Mouse (Mus musculus) MEL (cell line): ENCODE results near the gene Igf2bp2. TPM values are rescaled to one million over a fixed set of nuclear protein-coding genes. Genes with fewer than 3 reads are reported as not detected.

Source experiments
- DNase-seq: peaks from one replicate; pipeline ENCODE4 v3.0.0; 2011; ENCODE audit warnings: low read depth, low spot score
- H3K27ac ChIP-seq: 2 replicates; pipeline ENCODE4 v1.5.1; 2012; ENCODE audit warnings: low read depth, mild to moderate bottlenecking, control low read depth, low read length, moderate library complexity; ENCODE audit not compliant: control insufficient read depth
- H3K27me3 ChIP-seq, 2 experiments: fragments of 150-350 bp in 1 of 2; sonication (generic) in 1 of 2; 2 replicates each; pipeline ENCODE4 v1.6.1; 2012; ENCODE audit warnings: low read length in 2 of 2, mild to moderate bottlenecking in 2 of 2, improper control_type of control experiment in 1 of 2, moderate library complexity in 1 of 2; ENCODE audit not compliant: insufficient read depth in 2 of 2, control insufficient read depth in 1 of 2
- H3K36me3 ChIP-seq, 2 experiments: 2 replicates each; pipeline ENCODE4 v1.6.1; 2012 to 2014; ENCODE audit warnings: low read length in 2 of 2, improper control_type of control experiment in 1 of 2, inconsistent platforms in 1 of 2, mild to moderate bottlenecking in 1 of 2; ENCODE audit not compliant: insufficient read depth in 2 of 2, control insufficient read depth in 1 of 2
- H3K4me1 ChIP-seq, 2 experiments: fragments of 150-350 bp in 1 of 2; sonication (generic) in 1 of 2; 2 replicates each; pipeline ENCODE4 v1.6.1; 2012; ENCODE audit warnings: low read length in 2 of 2, improper control_type of control experiment in 1 of 2, mild to moderate bottlenecking in 1 of 2; ENCODE audit not compliant: insufficient read depth in 2 of 2, control insufficient read depth in 1 of 2
- H3K4me3 ChIP-seq, 2 experiments: fragments of 150-350 bp in 1 of 2; sonication (generic) in 1 of 2; 2 replicates each; pipeline ENCODE4 v1.5.1; 2012; ENCODE audit warnings: low read depth in 2 of 2, low read length in 2 of 2, mild to moderate bottlenecking in 2 of 2, moderate library complexity in 2 of 2, control low read depth in 1 of 2, improper control_type of control experiment in 1 of 2; ENCODE audit not compliant: control insufficient read depth in 1 of 2, insufficient read depth in 1 of 2
- H3K79me2 ChIP-seq: 2 replicates; pipeline ENCODE4 v1.6.1; 2012; ENCODE audit warnings: mild to moderate bottlenecking, low read length, moderate library complexity; ENCODE audit not compliant: control insufficient read depth, poor library complexity, insufficient read depth
- H3K9ac ChIP-seq: 2 replicates; pipeline ENCODE4 v1.6.1; 2012; ENCODE audit warnings: low read depth, mild to moderate bottlenecking, control low read depth, low read length, moderate library complexity; ENCODE audit not compliant: control insufficient read depth, poor library complexity, severe bottlenecking
- H3K9me3 ChIP-seq: fragments of 150-350 bp; sonication (generic); replicated peaks from 2 replicates; pipeline ENCODE4 v1.6.1; 2012; ENCODE audit warnings: mild to moderate bottlenecking, low read length, improper control_type of control experiment, moderate library complexity; ENCODE audit not compliant: insufficient read depth
- CHD1 ChIP-seq: IDR thresholded peaks from 2 replicates; pipeline ENCODE4 v1.6.1; 2012; ENCODE audit warnings: low read depth, mild to moderate bottlenecking, inconsistent platforms, low read length, improper control_type of control experiment
- CHD2 ChIP-seq: IDR thresholded peaks from 2 replicates; pipeline ENCODE4 v1.6.1; 2011; ENCODE audit warnings: low read length, improper control_type of control experiment
- CTCF ChIP-seq, 3 experiments: IDR thresholded peaks in 2 of 3; conservative IDR thresholded peaks in 1 of 3; 2 replicates each; pipeline ENCODE4 v1.5.1; 2011 to 2012; ENCODE audit warnings: low read length in 3 of 3, low read depth in 2 of 3, mild to moderate bottlenecking in 2 of 3, improper control_type of control experiment in 1 of 3, inconsistent platforms in 1 of 3, mixed read lengths in 1 of 3, moderate library complexity in 1 of 3; ENCODE audit not compliant: control insufficient read depth in 1 of 3, insufficient read depth in 1 of 3, poor library complexity in 1 of 3, severe bottlenecking in 1 of 3
- E2F4 ChIP-seq: IDR thresholded peaks from 2 replicates; pipeline ENCODE4 v1.6.1; 2011; ENCODE audit warnings: low read depth, low read length, improper control_type of control experiment, borderline replicate concordance
- ELF1 ChIP-seq: IDR thresholded peaks from 2 replicates; pipeline ENCODE4 v1.6.1; 2014; ENCODE audit warnings: low read depth, mild to moderate bottlenecking, inconsistent platforms, low read length, improper control_type of control experiment, moderate library complexity
- GATA1 ChIP-seq: IDR thresholded peaks from 2 replicates; pipeline ENCODE4 v1.6.1; 2011; ENCODE audit warnings: low read depth, low read length, improper control_type of control experiment
- JUND ChIP-seq: IDR thresholded peaks from 2 replicates; pipeline ENCODE4 v1.6.1; 2011; ENCODE audit warnings: low read depth, mild to moderate bottlenecking, improper control_type of control experiment, low read length
- KAT2A ChIP-seq: conservative IDR thresholded peaks from 2 replicates; pipeline ENCODE4 v1.6.1; 2012; ENCODE audit warnings: low read depth, low read length, improper control_type of control experiment, inconsistent platforms
- MAFK ChIP-seq: IDR thresholded peaks from 2 replicates; pipeline ENCODE4 v1.6.1; 2011; ENCODE audit warnings: low read depth, mild to moderate bottlenecking, low read length, improper control_type of control experiment, borderline replicate concordance
- MAX ChIP-seq: IDR thresholded peaks from 2 replicates; pipeline ENCODE4 v1.6.1; 2011; ENCODE audit warnings: low read length, improper control_type of control experiment
- MAZ ChIP-seq: IDR thresholded peaks from 2 replicates; pipeline ENCODE4 v1.6.1; 2012; ENCODE audit warnings: low read depth, mild to moderate bottlenecking, inconsistent platforms, low read length, improper control_type of control experiment
- MYB ChIP-seq: IDR thresholded peaks from 2 replicates; pipeline ENCODE4 v1.6.1; 2011; ENCODE audit warnings: mild to moderate bottlenecking, low read depth, low read length, improper control_type of control experiment
- NRF1 ChIP-seq: IDR thresholded peaks from 2 replicates; pipeline ENCODE4 v1.6.1; 2014; ENCODE audit warnings: low read depth, mild to moderate bottlenecking, inconsistent platforms, low read length, improper control_type of control experiment, moderate library complexity; ENCODE audit not compliant: poor library complexity, insufficient read depth, severe bottlenecking
- POLR2AphosphoS5 ChIP-seq: IDR thresholded peaks from 2 replicates; pipeline ENCODE4 v1.6.1; 2012; ENCODE audit warnings: low read depth, borderline replicate concordance, mild to moderate bottlenecking, inconsistent platforms, low read length, moderate library complexity, mixed read lengths
- RAD21 ChIP-seq: IDR thresholded peaks from 2 replicates; pipeline ENCODE4 v1.6.1; 2011; ENCODE audit warnings: mild to moderate bottlenecking, low read depth, low read length, improper control_type of control experiment
- RCOR1 ChIP-seq: IDR thresholded peaks from 2 replicates; pipeline ENCODE4 v1.6.1; 2012; ENCODE audit warnings: low read depth, mild to moderate bottlenecking, inconsistent platforms, low read length, improper control_type of control experiment
- SIN3A ChIP-seq: IDR thresholded peaks from 2 replicates; pipeline ENCODE4 v1.6.1; 2012; ENCODE audit warnings: low read length, improper control_type of control experiment, inconsistent platforms
- TAL1 ChIP-seq: IDR thresholded peaks from 2 replicates; pipeline ENCODE4 v1.6.1; 2012; ENCODE audit warnings: mild to moderate bottlenecking, inconsistent platforms, low read length, moderate library complexity, mixed read lengths
- TCF12 ChIP-seq: IDR thresholded peaks from 2 replicates; pipeline ENCODE4 v1.6.1; 2014; ENCODE audit warnings: low read depth, mild to moderate bottlenecking, inconsistent platforms, low read length, improper control_type of control experiment, moderate library complexity
- USF1 ChIP-seq: IDR thresholded peaks from 2 replicates; pipeline ENCODE4 v1.6.1; 2014; ENCODE audit warnings: low read depth, mild to moderate bottlenecking, inconsistent platforms, low read length, improper control_type of control experiment, moderate library complexity
- USF2 ChIP-seq, 2 experiments: IDR thresholded peaks; 2 replicates each; pipeline ENCODE4 v1.6.1; 2011 to 2012; ENCODE audit warnings: improper control_type of control experiment in 2 of 2, low read length in 2 of 2, borderline replicate concordance in 1 of 2, inconsistent platforms in 1 of 2, low read depth in 1 of 2, mild to moderate bottlenecking in 1 of 2; ENCODE audit not compliant: insufficient read depth in 1 of 2
- ZC3H11A ChIP-seq: IDR thresholded peaks from 2 replicates; pipeline ENCODE4 v1.6.1; 2012; ENCODE audit warnings: low read depth, mild to moderate bottlenecking, inconsistent platforms, low read length, improper control_type of control experiment
- ZKSCAN1 ChIP-seq: IDR thresholded peaks from 2 replicates; pipeline ENCODE4 v1.6.1; 2012; ENCODE audit warnings: low read depth, mild to moderate bottlenecking, inconsistent platforms, low read length, improper control_type of control experiment, moderate library complexity
- ZMIZ1 ChIP-seq: IDR thresholded peaks from 2 replicates; pipeline ENCODE4 v1.6.1; 2012; ENCODE audit warnings: low read depth, mild to moderate bottlenecking, inconsistent platforms, low read length, improper control_type of control experiment, moderate library complexity
- ZNF384 ChIP-seq: IDR thresholded peaks from 2 replicates; pipeline ENCODE4 v1.6.1; 2012; ENCODE audit warnings: low read depth, mild to moderate bottlenecking, inconsistent platforms, low read length, improper control_type of control experiment
- polyA plus RNA-seq, 2 experiments: library from polyadenylated mRNA; stranded (reverse) in 1 of 2; unstranded in 1 of 2; fragments of >175 nt in 1 of 2; fragments of >200 nt in 1 of 2; gene quantifications; 2 replicates each; pipeline versions ENCODE4 v1.2.1 to v1.2.4; 2012; ENCODE audit warnings: low replicate concordance in 2 of 2, low read depth in 1 of 2; ENCODE audit not compliant: insufficient read length in 2 of 2, insufficient read depth in 1 of 2, missing spikeins in 1 of 2
- total RNA-seq: library from RNA; depleted of rRNA; stranded (reverse); fragments of 300-350 nt; gene quantifications from 2 replicates; pipeline ENCODE4 v1.2.3, GENCODE M21; 2012

Igf2bp2 gene
- total and polyA plus RNA-seq, 3 experiments: 0.23 to 0.86 TPM; not detected in 1

- TF ChIP-seq TAL1: no peak
- TF ChIP-seq ZC3H11A: peak; percentile 68
- TF ChIP-seq POLR2AphosphoS5: no peak
- no peak for TF ChIP-seq MYB
- no peak for TF ChIP-seq USF1
- TF ChIP-seq CHD1: no peak
- TF ChIP-seq MAX: no peak
- TF ChIP-seq RCOR1: peak; percentile 25; the same call in 1 of the 2 replicates
- TF ChIP-seq USF2 (IDR thresholded peaks at IDR 0.05; ENCODE audit: borderline replicate concordance in 1 of 2, insufficient read depth in 1 of 2, low read depth in 1 of 2, low read length in 2 of 2): no peak
- TF ChIP-seq MAFK: peak; percentile 94
- no peak; the same call in 1 of the 2 replicates for TF ChIP-seq SIN3A
- no peak for TF ChIP-seq NRF1
- TF ChIP-seq TCF12: no peak
- TF ChIP-seq ZKSCAN1: no peak
- 0 out of 2 replicates have a peak, but pooled peaks have one; percentile 24 for TF ChIP-seq KAT2A
- no peak for TF ChIP-seq ZNF384
- TF ChIP-seq CTCF (IDR thresholded peaks at IDR 0.05 in 2 of 3, conservative IDR thresholded peaks at IDR 0.05 in 1 of 3; ENCODE audit: control insufficient read depth in 1 of 3, insufficient read depth in 1 of 3, low read depth in 2 of 3, low read length in 3 of 3, poor library complexity in 1 of 3, severe bottlenecking in 1 of 3): no peak
- TF ChIP-seq E2F4: no peak
- peak; percentile 72 for TF ChIP-seq GATA1
- TF ChIP-seq RAD21: no peak
- TF ChIP-seq CHD2: no peak
- TF ChIP-seq ELF1: peak; percentile 84
- TF ChIP-seq MAZ: no peak
- TF ChIP-seq JUND: no peak
- no peak for TF ChIP-seq ZMIZ1
Observed at GRCm38 (mm10) chr16:22201858-22202257, 38.8 kb upstream of the Igf2bp2 start (continued).

GRCm38 (mm10) chr16:22200476-22200875, 37.4 kb upstream of the Igf2bp2 start:
- Histone ChIP-seq H3K4me1 (peaks cover 0 to 8% of the 10 kb centered on the region in 2 experiments; a peak in 3 of 4 replicates), H3K4me3 (no peak overlapping the region), H3K27me3 (no peaks in the 10 kb centered on the region), H3K9me3 (no peaks in the 10 kb centered on the region), H3K36me3 (peaks cover 0 to 5% of the 10 kb centered on the region in 2 experiments; a peak in 2 of 4 replicates), H3K27ac (no peak overlapping the region), H3K79me2 (no peaks in the 10 kb centered on the region), H3K9ac (no peak overlapping the region)
- no peak for TF ChIP-seq TCF12
- peak; percentile 65; the same call in 1 of the 2 replicates for TF ChIP-seq USF1
- peak; percentile 42 for DNase-seq
